Mouse (Mus musculus) kidney, adult 11 months (tissue): Measurements from ENCODE around the gene Myom1.
A peak's percentile ranks its signal among the peaks of the same experiment; 100 is the strongest.

Experiments used
- DNase-seq: peaks from one replicate; pipeline ENCODE4 v3.0.0; 2022

Gene Myom1

GRCm38 (mm10) chr17:70992662-70993061, 9.8 kb upstream of the Myom1 start:
- no peak for DNase-seq

- DNase-seq: no peak
Measured at GRCm38 (mm10) chr17:70993385-70993807, 9.0 kb upstream of the Myom1 start.

GRCm38 (mm10) chr17:70994671-70995070, 7.8 kb upstream of the Myom1 start:
- DNase-seq: no peak

- DNase-seq: no peak
Measured at GRCm38 (mm10) chr17:70995551-70995950, 6.9 kb upstream of the Myom1 start.

GRCm38 (mm10) chr17:70997836-70998235, 4.6 kb upstream of the Myom1 start:
- no peak for DNase-seq

GRCm38 (mm10) chr17:70998400-70998975, 3.9 kb upstream of the Myom1 start:
- no peak for DNase-seq

GRCm38 (mm10) chr17:70999187-70999586, 3.2 kb upstream of the Myom1 start:
- peak; percentile 50 for DNase-seq

GRCm38 (mm10) chr17:71000255-71000654, 2.2 kb upstream of the Myom1 start:
- DNase-seq: no peak

- no peak for DNase-seq
Measured at GRCm38 (mm10) chr17:71001067-71001466, 1.4 kb upstream of the Myom1 start.

- peak; percentile 46 for DNase-seq
Measured at GRCm38 (mm10) chr17:71001699-71002080, 743 bp upstream of the Myom1 start.

- DNase-seq: no peak
Measured at GRCm38 (mm10) chr17:71002744-71003094, 286 bp downstream of the Myom1 start, which contains the start of gene Myl12a. TSS of gene Myl12a (minus strand) at chr17:71002878.

GRCm38 (mm10) chr17:71003112-71003511, 679 bp downstream of the Myom1 start:
- DNase-seq: no peak

- no peak for DNase-seq
Measured at GRCm38 (mm10) chr17:71003721-71004120, 1.3 kb downstream of the Myom1 start.

- DNase-seq: no peak
Measured at GRCm38 (mm10) chr17:71004186-71004960, 1.9 kb downstream of the Myom1 start.

- no peak for DNase-seq
Measured at GRCm38 (mm10) chr17:71006976-71007375, 4.5 kb downstream of the Myom1 start.

GRCm38 (mm10) chr17:71008676-71009075, 6.2 kb downstream of the Myom1 start:
- DNase-seq: no peak

- no peak for DNase-seq
Measured at GRCm38 (mm10) chr17:71009751-71010150, 7.3 kb downstream of the Myom1 start.

- no peak for DNase-seq
Measured at GRCm38 (mm10) chr17:71010646-71011242, 8.3 kb downstream of the Myom1 start.

GRCm38 (mm10) chr17:71011931-71012662, 9.7 kb downstream of the Myom1 start:
- no peak for DNase-seq

- no peak for DNase-seq
Measured at GRCm38 (mm10) chr17:71013105-71013504, 10.7 kb downstream of the Myom1 start.

GRCm38 (mm10) chr17:71014911-71015310, 12.5 kb downstream of the Myom1 start:
- DNase-seq: no peak

- no peak for DNase-seq
Measured at GRCm38 (mm10) chr17:71017457-71017998, 15.1 kb downstream of the Myom1 start.

GRCm38 (mm10) chr17:71018151-71018550, 15.7 kb downstream of the Myom1 start:
- no peak for DNase-seq
